Mouse (Mus musculus) cortical plate, adult 2 months (tissue): ENCODE measurements at regions not wholly inside any gene's neighbourhood (a gene's known extent, or its start where the extent isn't known, plus 50 kb on each side); places are given as distances from the start of the nearest gene placed in this dataset.

Experiments
- CTCF ChIP-seq: fragments of 200-500 bp; IDR thresholded peaks from 2 replicates; pipeline ENCODE4 v1.5.1; 2011; ENCODE audit warnings: mild to moderate bottlenecking, control low read depth, low read length; ENCODE audit not compliant: insufficient read depth; ENCODE audit errors: extremely low read depth
- POLR2A ChIP-seq: fragments of 200-500 bp; IDR thresholded peaks from 2 replicates; pipeline ENCODE4 v1.6.1; 2011; ENCODE audit warnings: mild to moderate bottlenecking, low read length, control low read depth; ENCODE audit not compliant: insufficient read depth; ENCODE audit errors: extremely low read depth

- TF ChIP-seq POLR2A (no peak), CTCF (no peak)
Measured at GRCm38 (mm10) chr10:70713306-70713705, 57.5 kb upstream of the Phyhipl start.
